Mouse (Mus musculus) brown adipose tissue, adult 24 weeks (tissue): ENCODE data around the gene Abl1. TPM values are rescaled to one million over a fixed set of nuclear protein-coding genes. Genes with fewer than 3 reads are reported as not detected.

Experiments
- H3K27ac ChIP-seq: fragments of 200-500 bp; replicated peaks from 2 replicates; pipeline ENCODE4 v1.5.1; 2012; ENCODE audit warnings: low read depth, mild to moderate bottlenecking, low read length
- H3K4me1 ChIP-seq: fragments of 200-500 bp; 2 replicates; pipeline ENCODE4 v1.6.1; 2012; ENCODE audit warnings: low read length, mixed read lengths; ENCODE audit not compliant: control insufficient read depth, insufficient read depth, insufficient read length
- H3K4me3 ChIP-seq: fragments of 200-500 bp; 2 replicates; pipeline ENCODE4 v1.5.1; 2012; ENCODE audit warnings: low read depth, mild to moderate bottlenecking, low read length, moderate library complexity; ENCODE audit not compliant: insufficient read depth
- polyA plus RNA-seq: library from polyadenylated mRNA; stranded (reverse); fragments of >200 nt; gene quantifications from 2 replicates; pipeline ENCODE4 v1.2.4, GENCODE M21; 2012; ENCODE audit not compliant: missing spikeins, insufficient read depth, insufficient read length

Abl1 gene
- polyA plus RNA-seq, 1 experiment, result 9.7 TPM

DNA sequence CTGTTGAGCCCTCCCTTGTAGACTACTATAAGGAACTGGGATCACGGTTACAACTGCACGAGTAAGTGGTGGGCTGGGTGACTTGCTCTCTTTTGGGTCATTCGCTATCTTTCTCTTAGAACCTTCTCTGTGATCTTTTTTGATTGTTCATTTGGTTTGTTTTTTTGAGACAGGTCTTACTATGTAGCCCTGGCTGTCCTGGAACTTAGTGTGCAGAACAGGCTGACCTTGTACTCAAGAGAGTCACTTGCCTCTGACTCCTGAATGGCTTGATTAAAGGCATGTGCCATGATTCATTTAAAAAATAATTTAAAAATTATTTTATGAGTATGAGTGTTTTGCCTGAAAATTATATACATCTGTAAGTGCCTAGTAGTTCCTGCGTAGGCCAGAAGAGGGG, 26.6 kb downstream of the Abl1 start:
- no peak overlapping the region for H3K27ac ChIP-seq
- H3K4me1 ChIP-seq, result no peaks in the 10 kb centered on the region
- no peak overlapping the region for H3K4me3 ChIP-seq

DNA sequence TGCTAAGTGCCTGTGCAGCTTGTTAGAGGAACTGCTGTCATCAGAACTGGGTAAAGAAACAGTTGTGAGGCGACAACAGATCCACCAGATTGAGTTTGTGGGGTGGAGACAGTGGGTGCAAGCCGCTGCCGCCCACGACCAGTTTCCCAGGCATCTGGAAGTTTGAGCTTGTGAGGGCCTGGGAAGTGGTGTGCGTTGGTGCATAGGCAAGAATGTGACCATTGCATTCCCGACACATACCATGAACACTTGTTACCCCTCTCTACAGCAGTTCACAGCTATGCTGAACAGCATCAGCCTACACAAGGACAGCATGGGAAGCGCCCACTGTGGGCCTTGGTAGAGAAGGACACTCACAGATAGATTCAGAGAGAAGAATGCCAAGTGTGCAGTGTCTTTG, 27.8 kb downstream of the Abl1 start:
- Histone ChIP-seq H3K4me1 (no peaks in the 10 kb centered on the region), H3K4me3 (no peak overlapping the region), H3K27ac (no peak overlapping the region)

DNA sequence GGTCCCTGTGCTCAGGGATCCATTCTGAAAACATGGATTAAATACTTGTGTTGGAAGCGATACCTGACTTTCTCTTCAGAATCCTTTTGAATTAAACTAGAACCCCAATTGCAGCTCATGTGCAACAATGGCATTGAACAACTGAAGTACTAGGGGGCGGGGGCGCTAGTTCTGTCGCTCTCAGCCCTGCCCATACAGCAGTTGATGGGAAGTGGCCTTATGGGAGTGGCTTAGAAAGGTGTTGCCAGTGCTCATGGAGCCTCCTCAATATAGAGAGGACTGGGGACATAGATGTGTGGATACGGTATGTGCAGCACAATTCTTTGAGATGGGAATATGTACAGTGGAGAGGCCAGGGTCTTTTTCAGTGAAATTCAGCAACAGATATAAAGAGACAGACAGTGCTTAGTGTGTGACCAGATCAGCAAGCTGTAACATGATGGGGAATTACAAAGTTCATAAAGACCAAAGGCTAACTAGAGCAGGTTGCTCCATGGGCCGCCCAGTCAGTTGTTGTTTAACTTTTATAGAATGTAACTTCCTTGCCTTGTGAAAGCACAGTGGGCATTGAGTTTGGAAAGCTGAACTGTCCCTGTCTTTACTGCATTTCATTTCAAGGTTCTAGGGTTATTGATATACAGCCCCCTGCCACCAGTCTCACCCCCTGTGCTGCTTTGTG, 31.2 kb downstream of the Abl1 start:
- H3K4me3 ChIP-seq, result no peak overlapping the region
- no peak overlapping the region for H3K27ac ChIP-seq
- no peaks in the 10 kb centered on the region for H3K4me1 ChIP-seq

DNA sequence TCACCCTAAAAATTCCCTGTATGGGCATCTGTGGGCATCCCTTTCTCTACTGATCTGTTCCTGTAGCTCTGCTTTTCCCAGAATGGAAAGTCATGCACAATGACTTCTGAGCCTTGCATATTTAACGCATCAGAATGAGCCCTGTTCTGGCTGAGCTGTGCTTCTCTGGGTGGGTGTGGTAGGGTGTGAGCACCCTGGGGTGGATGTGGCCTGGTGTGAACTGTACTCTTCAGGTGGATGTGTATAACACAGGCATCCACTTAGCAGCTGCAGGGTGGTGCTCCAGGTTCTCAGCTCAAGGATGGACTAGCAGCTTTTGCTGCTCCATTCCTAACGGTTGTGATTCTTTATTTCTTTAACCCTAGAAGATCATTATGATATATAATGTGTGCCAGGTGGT, 31.8 kb downstream of the Abl1 start:
- Histone ChIP-seq H3K4me1 (no peaks in the 10 kb centered on the region), H3K4me3 (no peak overlapping the region), H3K27ac (no peak overlapping the region)

DNA sequence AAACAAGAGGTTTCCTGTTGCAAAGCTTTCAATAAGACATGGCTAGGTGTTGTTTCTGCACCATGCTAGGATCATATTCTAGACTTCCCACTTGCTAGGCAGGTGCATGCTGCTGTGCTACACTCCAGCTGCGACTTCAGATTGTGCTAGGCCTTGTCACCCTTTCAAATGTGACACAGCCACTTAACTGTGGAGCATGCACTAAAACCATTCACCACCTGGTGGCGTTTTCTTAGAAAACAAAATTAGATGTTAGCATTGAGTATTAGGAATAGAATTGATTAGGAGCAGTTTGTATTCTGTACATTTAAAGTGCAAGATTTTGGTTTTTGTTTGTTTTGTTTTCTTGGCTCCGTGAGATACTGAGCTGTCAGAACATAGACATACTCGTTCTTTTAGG, 32.6 kb downstream of the Abl1 start:
- no peak overlapping the region for H3K4me3 ChIP-seq
- H3K27ac ChIP-seq, result no peak overlapping the region
- no peaks in the 10 kb centered on the region for H3K4me1 ChIP-seq

DNA sequence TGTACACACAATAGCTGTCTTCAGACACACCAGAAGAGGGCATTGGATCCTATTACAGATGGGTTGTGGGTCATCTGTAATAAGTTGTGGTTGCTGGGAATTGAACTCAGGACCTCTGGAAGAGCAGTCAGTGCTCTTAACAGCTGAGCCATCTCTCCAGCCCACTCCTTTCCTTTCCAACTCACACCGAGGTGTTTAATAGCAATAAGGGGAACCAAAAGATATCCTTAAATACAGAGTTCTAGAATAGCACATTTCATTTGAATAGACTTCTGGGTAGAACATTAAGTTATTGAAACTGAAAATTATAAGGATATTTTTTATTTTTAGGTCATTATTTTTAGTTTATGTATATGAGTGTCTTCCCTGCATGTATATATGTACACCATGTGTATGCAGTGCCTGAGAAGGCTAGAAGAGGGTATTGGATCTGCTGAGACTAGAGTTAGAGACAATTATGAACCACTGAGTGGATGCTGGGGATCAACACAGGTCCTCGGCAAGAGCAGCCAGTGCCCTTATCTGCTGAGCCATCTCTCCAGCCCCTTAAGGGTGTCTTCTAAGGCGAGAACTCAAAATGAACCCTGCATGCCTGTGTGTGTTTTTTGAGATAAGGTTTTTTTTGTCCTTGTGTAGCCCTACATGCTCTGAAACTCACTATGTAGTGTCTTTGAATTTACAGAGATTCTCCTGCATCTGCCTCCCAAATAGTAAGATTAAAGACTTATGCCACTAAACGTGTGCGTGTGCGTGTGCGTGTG, 36.7 kb downstream of the Abl1 start:
- peaks cover 8% of the 10 kb centered on the region for H3K4me1 ChIP-seq
- no peak overlapping the region for H3K27ac ChIP-seq
- no peak overlapping the region for H3K4me3 ChIP-seq

DNA sequence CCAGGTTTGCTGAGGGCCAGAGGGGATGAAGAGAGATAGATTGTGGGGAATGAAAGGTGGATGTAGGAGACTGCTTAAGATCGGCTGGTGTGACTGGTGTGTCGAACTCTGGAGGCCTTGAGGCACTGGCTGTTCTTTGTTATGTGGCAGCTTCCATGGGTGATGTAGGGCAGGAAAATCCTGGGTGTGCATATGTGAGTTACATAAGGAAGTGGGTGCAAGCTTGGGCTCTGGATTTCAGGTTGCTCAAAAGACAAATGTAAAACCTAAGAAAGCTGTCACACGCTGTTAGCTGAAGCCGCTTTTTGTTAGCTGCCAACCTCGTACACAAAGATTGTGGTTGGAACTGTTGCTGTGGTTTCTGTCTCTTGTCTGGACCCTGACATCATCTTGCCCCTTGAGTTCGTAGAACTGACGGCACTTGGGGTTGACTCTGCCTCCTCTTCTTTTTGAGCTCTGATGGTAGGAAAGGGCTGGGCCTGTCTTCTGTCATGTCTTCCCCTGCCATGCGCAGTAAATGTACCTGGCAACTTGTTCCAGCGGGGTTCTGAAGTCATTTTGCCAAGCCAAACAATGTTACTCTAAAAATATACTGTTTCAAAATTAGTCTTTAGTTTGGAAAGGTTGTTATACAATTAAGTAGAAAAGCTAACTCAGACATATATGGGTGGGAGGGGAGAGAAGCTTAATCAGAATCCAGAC, 39.6 kb downstream of the Abl1 start:
- no peak overlapping the region for H3K27ac ChIP-seq
- H3K4me3 ChIP-seq, result no peak overlapping the region

DNA sequence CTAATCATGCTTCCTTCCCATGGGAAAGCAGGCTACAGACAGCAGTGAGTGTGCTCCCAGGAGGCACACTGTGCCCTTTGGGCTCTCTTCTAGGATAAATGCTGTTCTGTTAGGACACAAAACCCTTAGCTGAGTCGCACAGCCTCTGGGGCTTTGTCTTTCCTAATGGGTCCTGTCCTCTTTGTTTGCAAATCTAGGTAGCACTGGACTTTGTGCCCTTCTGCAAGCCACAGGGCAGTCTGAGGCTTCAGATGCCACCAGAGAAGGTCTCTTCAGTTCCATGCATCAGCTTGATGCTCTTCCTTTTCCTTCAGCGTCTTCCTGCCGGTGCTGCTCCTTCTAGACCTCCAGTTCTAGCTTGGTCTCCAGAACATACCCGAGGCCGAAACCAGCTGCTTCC, 42.5 kb downstream of the Abl1 start:
- peaks cover 14% of the 10 kb centered on the region for H3K4me1 ChIP-seq
- no peak overlapping the region for H3K27ac ChIP-seq
- H3K4me3 ChIP-seq, result no peak overlapping the region

More for the DNA sequence above, 39.6 kb downstream of the Abl1 start:
- H3K4me1 ChIP-seq, result peaks cover 14% of the 10 kb centered on the region

DNA sequence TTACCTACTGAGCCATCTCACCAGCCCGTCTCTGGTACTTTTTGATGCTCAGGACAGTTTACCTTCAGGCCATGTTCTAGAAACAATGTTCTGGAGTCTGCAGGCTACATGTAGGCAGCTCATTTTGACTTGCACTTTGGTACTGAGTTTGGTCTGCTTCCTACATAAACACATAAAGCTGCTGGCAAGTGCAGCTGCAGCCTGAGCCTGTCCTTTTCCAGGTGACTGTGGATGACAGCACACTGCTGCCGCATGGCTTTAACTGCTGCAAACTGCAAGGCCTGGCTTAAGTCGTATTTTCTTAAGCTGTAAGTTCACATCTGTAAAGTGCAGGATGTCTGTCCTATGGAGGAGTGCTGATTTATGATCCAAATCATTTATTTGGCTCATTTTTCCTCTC, 44.3 kb downstream of the Abl1 start:
- Histone ChIP-seq H3K4me1 (peaks cover 6% of the 10 kb centered on the region), H3K4me3 (no peak overlapping the region), H3K27ac (no peak overlapping the region)

DNA sequence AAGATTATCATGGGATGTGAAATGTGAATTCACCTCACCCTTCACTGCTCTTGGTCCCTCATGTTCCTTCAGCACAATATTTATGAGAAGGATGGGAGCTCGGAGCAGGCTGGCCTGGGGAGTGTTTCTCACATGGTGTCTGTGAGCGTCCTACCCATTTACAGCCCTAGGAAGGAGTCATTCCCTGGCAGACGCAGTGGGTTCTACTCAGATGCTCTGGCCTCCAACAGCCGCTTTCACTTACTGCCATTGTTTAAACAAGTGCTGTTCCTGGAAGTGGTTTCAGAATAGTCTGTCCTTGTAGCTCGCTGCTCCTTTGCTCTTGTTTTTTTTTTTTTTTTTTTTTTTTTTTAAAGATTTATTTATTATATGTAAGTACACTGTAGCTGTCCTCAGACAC, 45.4 kb downstream of the Abl1 start:
- peaks cover 6% of the 10 kb centered on the region for H3K4me1 ChIP-seq
- no peak overlapping the region for H3K4me3 ChIP-seq
- no peak overlapping the region for H3K27ac ChIP-seq

DNA sequence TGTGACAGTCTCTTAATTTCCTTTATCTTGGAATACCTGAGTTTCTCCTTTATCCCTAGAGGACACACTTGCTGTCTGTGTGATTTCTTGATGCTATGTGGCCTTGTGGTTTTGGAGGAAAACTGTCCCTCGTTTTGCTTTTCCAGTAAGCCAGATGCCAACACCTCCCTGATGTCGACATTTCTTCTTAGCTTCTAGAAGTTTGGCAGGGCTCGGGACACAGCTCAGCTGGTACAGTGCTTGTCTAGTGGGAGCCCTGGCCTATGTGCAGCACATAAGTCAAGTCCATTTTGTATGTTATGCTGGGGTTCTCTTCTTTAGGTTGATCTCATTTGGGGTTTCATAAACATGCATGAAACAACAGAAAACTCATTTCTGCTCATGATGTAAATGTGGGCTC, 50.9 kb downstream of the Abl1 start:
- Histone ChIP-seq H3K4me1 (no peaks in the 10 kb centered on the region), H3K4me3 (no peak overlapping the region), H3K27ac (no peak overlapping the region)

DNA sequence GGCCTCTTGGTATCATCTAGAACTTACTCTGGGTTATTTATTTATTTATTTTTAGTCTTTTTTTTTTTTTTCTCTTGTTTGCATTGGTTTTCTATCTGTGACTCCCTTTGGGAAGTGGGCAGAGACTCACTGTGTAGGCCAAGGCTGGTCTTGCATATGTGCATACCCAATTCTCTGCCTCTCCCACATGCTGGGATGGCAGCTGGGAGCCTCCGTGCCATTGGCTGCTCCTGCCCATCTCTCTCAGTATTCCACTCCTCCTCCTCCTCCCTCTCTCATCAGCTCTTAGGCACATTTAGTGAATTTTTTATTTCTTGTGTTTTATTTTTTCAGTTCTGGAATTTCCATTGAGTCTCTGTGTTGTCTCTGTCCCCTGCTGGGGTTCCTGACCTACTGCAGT, 53.6 kb downstream of the Abl1 start:
- Histone ChIP-seq H3K27ac (no peak overlapping the region), H3K4me3 (no peak overlapping the region), H3K4me1 (no peaks in the 10 kb centered on the region)

DNA sequence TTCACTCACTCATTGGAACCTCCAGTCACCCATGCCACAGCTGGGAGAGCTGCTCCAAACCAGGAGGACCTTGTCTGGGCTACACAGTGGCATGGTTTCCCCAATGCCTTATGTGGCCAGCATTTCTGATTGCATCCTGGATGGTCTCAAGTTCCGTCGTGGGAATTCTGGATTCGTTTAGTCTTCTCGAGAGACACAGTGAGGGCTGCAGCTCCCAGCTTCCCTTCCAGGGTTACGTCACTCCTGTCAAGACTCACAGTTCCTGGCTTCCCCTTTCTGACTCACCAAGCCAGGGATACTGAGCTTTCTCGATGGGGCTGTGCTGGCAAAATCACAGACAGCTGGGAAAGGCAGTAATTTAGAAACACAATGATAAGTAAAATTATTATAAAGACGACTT, 54.0 kb downstream of the Abl1 start:
- Histone ChIP-seq H3K27ac (no peak overlapping the region), H3K4me3 (no peak overlapping the region), H3K4me1 (no peaks in the 10 kb centered on the region)

DNA sequence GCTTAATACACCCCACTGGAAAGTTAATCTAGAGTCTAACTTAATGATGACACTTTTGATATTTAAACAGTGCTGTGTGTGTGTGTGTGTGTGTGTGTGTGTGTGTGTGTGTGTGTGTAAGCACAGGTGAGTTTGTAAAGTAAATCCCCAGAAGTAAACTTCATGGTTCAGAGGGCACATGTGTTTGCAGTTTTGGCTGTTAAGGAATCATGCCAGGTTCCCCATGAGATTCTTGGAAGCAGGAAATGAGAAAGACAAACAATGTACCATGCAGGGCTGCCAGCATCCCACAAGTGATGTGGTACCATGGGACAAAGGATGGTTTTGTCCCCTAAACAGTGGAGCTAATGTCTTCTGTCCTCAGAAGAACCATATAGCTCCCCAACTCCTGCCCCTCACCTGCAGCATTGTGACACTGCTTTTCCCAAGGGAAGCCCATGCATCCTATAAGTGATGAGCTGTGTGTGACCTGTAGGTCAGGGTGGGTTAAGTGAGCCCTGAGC, 57.6 kb downstream of the Abl1 start:
- no peak overlapping the region for H3K27ac ChIP-seq
- no peaks in the 10 kb centered on the region for H3K4me1 ChIP-seq
- H3K4me3 ChIP-seq, result no peak overlapping the region

DNA sequence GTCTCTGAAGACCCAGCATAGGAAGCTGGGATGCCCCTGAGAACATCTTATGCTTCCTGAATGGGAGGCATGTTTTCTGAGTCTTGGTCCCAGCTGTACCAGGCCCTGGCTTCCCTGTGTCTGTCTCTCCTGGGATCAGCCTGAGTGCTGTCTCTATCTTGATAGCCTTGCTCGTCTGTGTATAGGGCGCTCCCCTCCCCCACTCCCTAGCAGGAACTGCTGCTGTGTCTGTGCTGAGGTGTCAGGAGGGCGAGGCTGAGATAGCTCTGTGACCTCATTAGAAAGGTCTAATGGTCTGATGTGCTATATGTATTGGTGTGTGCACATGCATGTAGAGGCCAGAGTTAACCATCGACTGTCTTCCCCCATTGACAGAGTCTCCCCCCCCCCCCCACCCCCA, 58.7 kb downstream of the Abl1 start:
- no peak overlapping the region for H3K4me3 ChIP-seq
- H3K27ac ChIP-seq, result no peak overlapping the region
- H3K4me1 ChIP-seq, result no peaks in the 10 kb centered on the region
